Mouse (Mus musculus): ENCODE measurements around the gene Borcs5.

GRCm38 (mm10) chr6:134696554-134696953 lies 57.2 kb downstream of the Borcs5 start:
- TF ChIP-seq TAL1 (IDR thresholded peaks at IDR 0.05; ENCODE audit: low read length) (no peak), GATA1 (IDR thresholded peaks at IDR 0.05; ENCODE audit: low read length) (no peak)

All from erythroblast, embryonic 14.5 days (primary cell).